Mouse (Mus musculus) layer of hippocampus, postnatal 14 days (tissue): ENCODE data around the gene Mcm8. TPM values are rescaled to one million over a fixed set of nuclear protein-coding genes. Genes with fewer than 3 reads are reported as not detected.

Source experiments
- DNase-seq, 2 experiments: peaks; one replicate each; pipeline ENCODE4 v3.0.0; 2021 to 2022; ENCODE audit warnings: low spot score in 2 of 2, mixed read lengths in 1 of 2
- total RNA-seq, 2 experiments: library from RNA; stranded (reverse); gene quantifications; 2 replicates each; pipeline ENCODE4 v1.2.3; 2021

Gene Mcm8
- total RNA-seq, 2 experiments from 2014 or later, result 3.8 to 4.8 TPM

DNA sequence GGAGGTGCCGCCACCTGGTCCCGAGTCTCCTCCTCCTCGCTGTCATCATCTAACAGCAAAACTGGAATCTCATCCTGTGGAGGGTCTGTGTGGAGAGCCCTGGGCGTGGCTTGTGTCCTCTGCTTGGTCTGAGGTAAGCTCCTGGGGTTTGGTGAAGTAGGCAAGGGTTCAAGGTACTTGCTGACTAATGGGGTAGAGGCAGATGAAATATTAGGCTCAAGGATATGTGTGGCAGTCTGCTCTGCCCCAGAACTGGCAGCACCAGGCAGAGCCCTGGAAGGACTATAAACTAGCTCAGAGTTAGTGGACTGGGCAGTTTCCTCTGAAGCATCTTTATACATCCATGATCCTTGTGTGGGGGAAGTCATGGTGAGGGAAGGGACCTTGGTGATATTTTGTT, 54.3 kb downstream of the Mcm8 start:
- DNase-seq, result no peak

GRCm38 (mm10) chr2:132871663-132872062, 55.7 kb downstream of the Mcm8 start:
- no peak for DNase-seq

DNA sequence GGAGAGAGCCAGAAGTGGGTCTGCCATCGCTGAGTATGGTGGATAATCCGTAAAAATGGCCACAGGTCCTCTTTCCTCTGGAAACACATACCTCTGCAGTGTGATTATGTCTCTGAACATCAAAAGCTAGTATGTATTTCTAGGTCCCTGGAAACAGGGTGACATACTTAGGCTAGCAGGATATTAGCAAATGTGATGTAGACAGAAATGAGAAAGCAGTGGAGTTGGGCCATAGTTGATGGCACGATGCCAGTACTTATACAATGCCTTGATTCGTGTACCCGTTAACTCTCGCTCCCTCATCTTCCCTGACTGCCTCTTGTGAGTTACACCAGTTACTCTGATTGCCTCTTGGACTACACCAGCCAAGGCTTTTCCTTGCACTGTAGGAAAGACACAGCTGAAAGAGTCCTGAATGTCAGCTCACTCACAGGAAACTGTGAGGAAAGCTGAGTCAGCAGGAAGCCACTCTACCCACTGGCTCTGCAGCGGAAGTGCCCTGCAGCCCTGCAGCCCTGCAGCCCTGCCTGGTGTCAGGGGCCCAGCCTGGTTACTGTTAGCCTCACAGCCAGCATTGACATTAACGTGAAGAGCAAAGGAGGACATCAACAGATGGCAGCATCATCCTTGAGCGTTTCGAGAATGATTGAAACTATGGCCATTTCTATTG, 57.9 kb downstream of the Mcm8 start:
- DNase-seq, result no peak

GRCm38 (mm10) chr2:132876991-132877390, 61.0 kb downstream of the Mcm8 start:
- no peak for DNase-seq

GRCm38 (mm10) chr2:132879261-132880044, 63.5 kb downstream of the Mcm8 start:
- peak; percentile 16 to 35 for DNase-seq

DNA sequence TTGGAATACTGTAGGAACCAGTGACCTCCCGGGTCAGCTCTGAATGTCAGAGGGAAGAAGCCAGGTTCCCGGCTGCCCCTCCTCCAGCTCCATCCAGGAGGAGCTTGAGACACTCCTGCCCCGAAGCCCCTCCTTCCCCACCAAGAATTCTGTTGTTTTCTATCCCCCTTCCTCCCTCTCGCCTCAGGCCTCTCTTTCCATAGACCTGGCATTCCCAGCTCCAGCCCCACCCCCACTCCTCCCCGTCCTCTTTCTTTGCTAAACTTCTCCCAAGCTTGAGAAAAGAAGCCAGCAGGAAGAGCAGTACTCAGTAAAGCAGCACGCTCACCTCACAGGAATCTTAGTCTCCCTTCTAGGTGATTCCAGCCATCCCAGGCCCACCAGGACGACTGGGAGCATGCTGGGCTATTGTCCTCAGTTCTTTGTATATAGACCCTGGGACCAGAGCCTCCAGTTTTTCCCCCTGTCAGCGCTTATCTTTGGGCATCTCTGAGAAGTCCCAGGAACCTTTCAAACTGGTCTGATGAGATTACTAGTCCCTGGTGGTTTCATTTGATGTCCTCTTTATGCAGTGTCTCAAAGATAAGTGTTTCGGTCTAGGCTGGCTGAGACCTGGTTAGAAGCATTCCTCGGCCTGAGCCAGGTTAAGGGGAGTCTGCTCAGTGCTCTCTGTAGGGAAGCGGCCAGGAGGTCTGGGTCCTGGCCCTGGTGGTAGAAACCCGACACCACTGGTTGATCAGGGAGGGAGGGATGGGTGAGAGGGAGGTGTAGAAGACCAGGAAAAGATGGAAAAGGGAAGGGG, 65.1 kb downstream of the Mcm8 start, which contains the start of gene Lrrn4:
Lrrn4 (minus strand) TSS at position 48 of the 802 bp plus-strand sequence.
- no peak for DNase-seq

GRCm38 (mm10) chr2:132884303-132884967, 68.5 kb downstream of the Mcm8 start:
- DNase-seq, result no peak

- DNase-seq, result no peak
Measured at GRCm38 (mm10) chr2:132885312-132885711, 69.4 kb downstream of the Mcm8 start.

Other genes with a start within 250 kb of the Mcm8 start
- 100 to 1,000 TPM; 101 to 116 TPM for gene Gpcpd1, start 228.4 kb upstream of the Mcm8 start, total RNA-seq
- 1 to 10 TPM; 9.1 to 9.7 TPM for gene Shld1, start 129.2 kb upstream of the Mcm8 start, total RNA-seq
- gene Chgb, start 34.9 kb upstream of the Mcm8 start, total RNA-seq, result 100 to 1,000 TPM; 327 to 362 TPM
- 10 to 100 TPM; 23.1 to 27.7 TPM for gene Trmt6, start 86 bp upstream of the Mcm8 start, total RNA-seq
- 10 to 100 TPM; 33.5 to 38.1 TPM for gene Crls1, start 30.5 kb downstream of the Mcm8 start, total RNA-seq
- under 1 TPM; 0.69 to 0.76 TPM for gene Lrrn4, start 64.8 kb downstream of the Mcm8 start, total RNA-seq
- gene Fermt1, start 129.8 kb downstream of the Mcm8 start, total RNA-seq, result under 1 TPM; 0.19 to 0.76 TPM